Mouse (Mus musculus) erythroblast, embryonic 14.5 days (primary cell): Measurements from ENCODE around the gene Tnfrsf22. TPM values are rescaled to one million over a fixed set of nuclear protein-coding genes. Genes with fewer than 3 reads are reported as not detected.

Experiments
- H3K27me3 ChIP-seq: 2 replicates; pipeline ENCODE4 v1.6.1; 2012; ENCODE audit warnings: inconsistent platforms; ENCODE audit not compliant: control insufficient read depth
- H3K36me3 ChIP-seq: 2 replicates; pipeline ENCODE4 v1.6.1; 2012; ENCODE audit warnings: mild to moderate bottlenecking, inconsistent platforms; ENCODE audit not compliant: control insufficient read depth
- H3K4me1 ChIP-seq: 2 replicates; pipeline ENCODE4 v1.6.1; 2012; ENCODE audit warnings: inconsistent platforms; ENCODE audit not compliant: control insufficient read depth
- H3K4me3 ChIP-seq: replicated peaks from 2 replicates; pipeline ENCODE3; 2012; ENCODE audit warnings: moderate library complexity, mild to moderate bottlenecking, inconsistent platforms
- H3K9me3 ChIP-seq: 2 replicates; pipeline ENCODE4 v1.6.1; 2012; ENCODE audit warnings: low read length, inconsistent platforms, mixed read lengths; ENCODE audit not compliant: control insufficient read depth
- GATA1 ChIP-seq: IDR thresholded peaks from 2 replicates; pipeline ENCODE4 v1.6.1; 2012; ENCODE audit warnings: low read length, inconsistent platforms, mixed read lengths
- TAL1 ChIP-seq: IDR thresholded peaks from 3 replicates; pipeline ENCODE4 v1.6.1; 2012; ENCODE audit warnings: low read length, inconsistent platforms, mixed read lengths
- polyA plus RNA-seq: library from polyadenylated mRNA; stranded (reverse); fragments of >175 nt; gene quantifications from 2 replicates; pipeline ENCODE4 v1.2.3, GENCODE M21; 2012

Gene Tnfrsf22
- polyA plus RNA-seq, 1 experiment: not detected

- Histone ChIP-seq H3K4me1 (peaks cover 4% of the 10 kb centered on the region), H3K9me3 (no peaks in the 10 kb centered on the region), H3K4me3 (no peak overlapping the region), H3K27me3 (no peaks in the 10 kb centered on the region), H3K36me3 (no peaks in the 10 kb centered on the region)
- TF ChIP-seq TAL1 (no peak), GATA1 (no peak)
These were observed 12.8 kb downstream of the Tnfrsf22 start for GRCm38 (mm10) chr7:143636674-143637073.

GRCm38 (mm10) chr7:143631503-143631902 is 18.0 kb downstream of the Tnfrsf22 start:
- Histone ChIP-seq H3K9me3 (no peaks in the 10 kb centered on the region), H3K36me3 (no peaks in the 10 kb centered on the region), H3K27me3 (no peaks in the 10 kb centered on the region), H3K4me3 (no peak overlapping the region), H3K4me1 (peaks cover under 1% of the 10 kb centered on the region)
- TF ChIP-seq GATA1 (no peak), TAL1 (no peak)

- Histone ChIP-seq H3K27me3 (no peaks in the 10 kb centered on the region), H3K4me1 (no peaks in the 10 kb centered on the region), H3K36me3 (no peaks in the 10 kb centered on the region), H3K9me3 (no peaks in the 10 kb centered on the region), H3K4me3 (no peak overlapping the region)
- TF ChIP-seq GATA1 (no peak), TAL1 (no peak)
These were observed 20.0 kb downstream of the Tnfrsf22 start for GRCm38 (mm10) chr7:143629501-143629900.

GRCm38 (mm10) chr7:143628540-143628939 is 20.9 kb downstream of the Tnfrsf22 start, which contains the start of gene Tnfrsf26:
Gene Tnfrsf26 (minus strand): TSS chr7:143628722.
- no peak within 1 kb of the TSS for H3K4me3 ChIP-seq
- TF ChIP-seq GATA1 (no peak), TAL1 (no peak)
- H3K27me3 ChIP-seq: no peaks in the 10 kb centered on the region
- H3K9me3 ChIP-seq: no peaks in the 10 kb centered on the region
- no peaks in the 10 kb centered on the region for H3K36me3 ChIP-seq
- H3K4me1 ChIP-seq: no peaks in the 10 kb centered on the region

- H3K4me1 ChIP-seq: no peaks in the 10 kb centered on the region
- no peaks in the 10 kb centered on the region for H3K27me3 ChIP-seq
- TF ChIP-seq GATA1 (no peak), TAL1 (no peak)
- H3K36me3 ChIP-seq: no peaks in the 10 kb centered on the region
- H3K9me3 ChIP-seq: no peaks in the 10 kb centered on the region
- no peak overlapping the region for H3K4me3 ChIP-seq
These were observed 21.7 kb downstream of the Tnfrsf22 start for GRCm38 (mm10) chr7:143627555-143628286.

GRCm38 (mm10) chr7:143626178-143626577 is 23.3 kb downstream of the Tnfrsf22 start:
- Histone ChIP-seq H3K4me1 (no peaks in the 10 kb centered on the region), H3K4me3 (no peak overlapping the region)
- TF ChIP-seq TAL1 (no peak), GATA1 (no peak)

GRCm38 (mm10) chr7:143625151-143625550 is 24.3 kb downstream of the Tnfrsf22 start:
- no peak overlapping the region for H3K4me3 ChIP-seq
- no peaks in the 10 kb centered on the region for H3K4me1 ChIP-seq
- H3K36me3 ChIP-seq: no peaks in the 10 kb centered on the region
- H3K9me3 ChIP-seq: no peaks in the 10 kb centered on the region
- H3K27me3 ChIP-seq: no peaks in the 10 kb centered on the region
- TF ChIP-seq GATA1: no peak
- TF ChIP-seq TAL1: no peak

More at GRCm38 (mm10) chr7:143626178-143626577, 23.3 kb downstream of the Tnfrsf22 start:
- no peaks in the 10 kb centered on the region for H3K36me3 ChIP-seq
- no peaks in the 10 kb centered on the region for H3K27me3 ChIP-seq
- no peaks in the 10 kb centered on the region for H3K9me3 ChIP-seq

- no peaks in the 10 kb centered on the region for H3K27me3 ChIP-seq
- H3K4me1 ChIP-seq: no peaks in the 10 kb centered on the region
- H3K4me3 ChIP-seq: no peak overlapping the region
- H3K36me3 ChIP-seq: no peaks in the 10 kb centered on the region
- TF ChIP-seq TAL1: no peak
- TF ChIP-seq GATA1: no peak
- H3K9me3 ChIP-seq: no peaks in the 10 kb centered on the region
These were observed 24.9 kb downstream of the Tnfrsf22 start for GRCm38 (mm10) chr7:143624561-143624960.

- TF ChIP-seq GATA1: no peak
- TF ChIP-seq TAL1: no peak
- no peaks in the 10 kb centered on the region for H3K27me3 ChIP-seq
These were observed 28.5 kb downstream of the Tnfrsf22 start for GRCm38 (mm10) chr7:143620951-143621350.

More at GRCm38 (mm10) chr7:143620951-143621350, 28.5 kb downstream of the Tnfrsf22 start:
- Histone ChIP-seq H3K36me3 (no peaks in the 10 kb centered on the region), H3K9me3 (no peaks in the 10 kb centered on the region), H3K4me3 (no peak overlapping the region), H3K4me1 (no peaks in the 10 kb centered on the region)
